Mouse (Mus musculus) heart, postnatal 0 days (tissue): Measurements from ENCODE around the gene Asb8.

Experiments
- CTCF ChIP-seq: IDR thresholded peaks from 2 replicates; pipeline ENCODE4 v1.5.1; 2016; ENCODE audit warnings: antibody characterized with exemption, control low read depth, low read depth
- EP300 ChIP-seq: IDR thresholded peaks from 2 replicates; pipeline ENCODE4 v1.6.1; 2016; ENCODE audit warnings: antibody characterized with exemption, low read depth

GRCm38 (mm10) chr15:98091841-98092240 lies 73.6 kb downstream of the Asb8 start:
- TF ChIP-seq CTCF (no peak), EP300 (no peak)
